18 mouse cellular contexts compared by ENCODE assay signal in genomic region chr5:24741172-24741885, GRCm38 (mm10). TPM values are rescaled to one million over a fixed set of nuclear protein-coding genes. Genes with fewer than 3 reads are reported as not detected.
A peak's percentile ranks its signal among the peaks of the same experiment; 100 is the strongest.
DNase-seq lines count a peak whose midpoint lies in the region; ATAC-seq and TF ChIP-seq lines count a peak whose summit lies in the region.
"Had no signal": no experiment of that assay in that cellular context is flagged by ENCODE, and none has a peak within 500 bp of the region (broad histone marks: within the 10 kb centered on the region; RNA-seq: fewer than 3 reads in every experiment).

No protein-coding gene starts in this region.

- DNase-seq in heart, adult 2 months: no peak
- DNase-seq in lung, embryonic 14.5 days: peak; percentile 73
- DNase-seq in lung, adult 18-20 months: no peak
- DNase-seq in limb, embryonic 14.5 days (ENCODE audit: low spot score): peak; percentile 69
- no peak for DNase-seq in c-Kit-positive CD71-positive TER-119-positive erythroid progenitor cells, embryonic 14.5 days (ENCODE audit: low spot score)
- DNase-seq: cerebellum, postnatal 10 days; gastrocnemius, postnatal 10 days; kidney, adult 2 months; layer of hippocampus, postnatal 36 days; liver, embryonic 13.5 days; right cerebral cortex, postnatal 4 days had no signal

- no peaks in the 10 kb centered on the region for H3K27me3 ChIP-seq in heart, embryonic 11.5 days (ENCODE audit: control insufficient read depth, insufficient read depth, low read length)
- H3K27me3 ChIP-seq in heart, adult 2 months (ENCODE audit: control insufficient read depth, insufficient read depth, low read length): no peaks in the 10 kb centered on the region
- H3K27me3 ChIP-seq in lung, embryonic 14.5 days (ENCODE audit: insufficient read depth, low read length): no peaks in the 10 kb centered on the region
- no peaks in the 10 kb centered on the region for H3K27me3 ChIP-seq in embryonic facial prominence, embryonic 13.5 days
- no peaks in the 10 kb centered on the region for H3K27me3 ChIP-seq in limb, embryonic 14.5 days (ENCODE audit: control insufficient read depth, insufficient read depth, low read length)
- H3K27me3 ChIP-seq in liver, embryonic 12.5 days (replicated peaks): no peaks in the 10 kb centered on the region
- H3K27me3 ChIP-seq: liver, embryonic 13.5 days; neural tube, embryonic 12.5 days had no signal

- 61% methylated on average over 15 of the region's 15 CpGs for WGBS in heart, embryonic 11.5 days (ENCODE audit: insufficient replicate concordance)
- 81% methylated on average over 15 of the region's 15 CpGs for WGBS in heart, adult 2 months
- 44% methylated on average over 15 of the region's 15 CpGs for WGBS in lung, embryonic 14.5 days
- WGBS in embryonic facial prominence, embryonic 13.5 days: 19% methylated on average over 15 of the region's 15 CpGs
- 11% methylated on average over 15 of the region's 15 CpGs for WGBS in limb, embryonic 14.5 days
- WGBS in liver, embryonic 12.5 days (ENCODE audit: insufficient replicate concordance): 73% methylated on average over 15 of the region's 15 CpGs

- no peak overlapping the region for H3K4me2 ChIP-seq in heart, embryonic 11.5 days
- H3K4me2 ChIP-seq in lung, embryonic 14.5 days: no peak overlapping the region
- peak overlapping the region; percentile 7; the same call in 1 of the 2 replicates for H3K4me2 ChIP-seq in embryonic facial prominence, embryonic 13.5 days
- no peak overlapping the region for H3K4me2 ChIP-seq in limb, embryonic 14.5 days (replicated peaks; ENCODE audit: low read depth, low read length, severe bottlenecking)
- no peak overlapping the region for H3K4me2 ChIP-seq in liver, embryonic 12.5 days
- H3K4me2 ChIP-seq: liver, embryonic 13.5 days; neural tube, embryonic 12.5 days had no signal

- no peaks in the 10 kb centered on the region for H3K79me2 ChIP-seq in heart, adult 2 months (replicated peaks; ENCODE audit: control insufficient read depth, insufficient read depth, low read length)

- no peak overlapping the region for H3K9ac ChIP-seq in heart, embryonic 11.5 days (ENCODE audit: low read depth, low read length)
- no peak overlapping the region for H3K9ac ChIP-seq in heart, adult 2 months (ENCODE audit: low read depth, low read length)
- no peak overlapping the region for H3K9ac ChIP-seq in lung, embryonic 14.5 days
- H3K9ac ChIP-seq in embryonic facial prominence, embryonic 13.5 days: peak overlapping the region; percentile 17; the same call in 1 of the 2 replicates
- no peak overlapping the region for H3K9ac ChIP-seq in limb, embryonic 14.5 days (ENCODE audit: low read depth, low read length, severe bottlenecking)
- no peak overlapping the region for H3K9ac ChIP-seq in liver, embryonic 12.5 days
- H3K9ac ChIP-seq: liver, embryonic 13.5 days; neural tube, embryonic 12.5 days had no signal

- H3K4me3 ChIP-seq in heart, embryonic 11.5 days (ENCODE audit: low read depth, low read length): no peak overlapping the region
- H3K4me3 ChIP-seq in heart, adult 2 months: no peak overlapping the region
- H3K4me3 ChIP-seq in lung, embryonic 14.5 days (ENCODE audit: low read depth, low read length): no peak overlapping the region
- H3K4me3 ChIP-seq in embryonic facial prominence, embryonic 13.5 days: no peak overlapping the region
- H3K4me3 ChIP-seq in limb, embryonic 14.5 days (replicated peaks; ENCODE audit: low read length): no peak overlapping the region
- no peak overlapping the region for H3K4me3 ChIP-seq in liver, embryonic 12.5 days
- H3K4me3 ChIP-seq: liver, embryonic 13.5 days; neural tube, embryonic 12.5 days had no signal

- no peak for TF ChIP-seq CTCF in heart, adult 2 months (IDR thresholded peaks at IDR 0.05)
- no peak for TF ChIP-seq CTCF in lung, embryonic 14.5 days (IDR thresholded peaks at IDR 0.05; ENCODE audit: low read depth)

- intact Hi-C loops in heart, adult 2 months (cut with DNase I): no loop called here

- no peak overlapping the region for H3K27ac ChIP-seq in heart, embryonic 11.5 days (ENCODE audit: low read depth, low read length)
- no peak overlapping the region for H3K27ac ChIP-seq in heart, adult 2 months
- peak overlapping the region; percentile 58; the same call in 1 of the 2 replicates for H3K27ac ChIP-seq in lung, embryonic 14.5 days (ENCODE audit: low read depth)
- peak overlapping the region; percentile 82 for H3K27ac ChIP-seq in embryonic facial prominence, embryonic 13.5 days
- peak overlapping the region; percentile 82 for H3K27ac ChIP-seq in limb, embryonic 14.5 days (replicated peaks; ENCODE audit: low read depth, low read length)
- H3K27ac ChIP-seq in liver, embryonic 12.5 days: no peak overlapping the region
- H3K27ac ChIP-seq: liver, embryonic 13.5 days; neural tube, embryonic 12.5 days had no signal

- TF ChIP-seq EP300 in heart, adult 2 months (IDR thresholded peaks at IDR 0.05; ENCODE audit: insufficient read depth, low read depth, low read length): no peak

- no peaks in the 10 kb centered on the region for H3K9me3 ChIP-seq in heart, embryonic 11.5 days (replicated peaks; ENCODE audit: control insufficient read depth, low read length)
- no peaks in the 10 kb centered on the region for H3K9me3 ChIP-seq in lung, embryonic 14.5 days (ENCODE audit: low read depth, low read length)
- no peaks in the 10 kb centered on the region for H3K9me3 ChIP-seq in embryonic facial prominence, embryonic 13.5 days
- H3K9me3 ChIP-seq in limb, embryonic 14.5 days (ENCODE audit: control insufficient read depth, low read length): no peaks in the 10 kb centered on the region
- H3K9me3 ChIP-seq in liver, embryonic 12.5 days (replicated peaks): no peaks in the 10 kb centered on the region
- H3K9me3 ChIP-seq: liver, embryonic 13.5 days; neural tube, embryonic 12.5 days had no signal

- H3K36me3 ChIP-seq in heart, embryonic 11.5 days (ENCODE audit: control insufficient read depth, insufficient read depth, low read length): no peaks in the 10 kb centered on the region
- H3K36me3 ChIP-seq in heart, adult 2 months (ENCODE audit: control insufficient read depth, insufficient read depth, low read length): no peaks in the 10 kb centered on the region
- no peaks in the 10 kb centered on the region for H3K36me3 ChIP-seq in lung, embryonic 14.5 days (ENCODE audit: insufficient read depth)
- 0 out of 2 replicates have a peak, but pooled peaks cover 4% of the 10 kb centered on the region for H3K36me3 ChIP-seq in embryonic facial prominence, embryonic 13.5 days
- H3K36me3 ChIP-seq in limb, embryonic 14.5 days (ENCODE audit: control insufficient read depth, insufficient read depth, low read length): no peaks in the 10 kb centered on the region
- no peaks in the 10 kb centered on the region for H3K36me3 ChIP-seq in liver, embryonic 12.5 days
- H3K36me3 ChIP-seq: liver, embryonic 13.5 days; neural tube, embryonic 12.5 days had no signal

- ATAC-seq in heart, embryonic 11.5 days (replicated peaks; ENCODE audit: insufficient number of reproducible peaks, low FRiP score, low TSS enrichment): 0 out of 2 replicates have a peak, but pooled peaks have one; percentile 52
- peak; percentile 72 for ATAC-seq in lung, embryonic 14.5 days (ENCODE audit: insufficient read depth)
- peak; percentile 78 for ATAC-seq in embryonic facial prominence, embryonic 13.5 days (ENCODE audit: insufficient number of reproducible peaks, insufficient read depth, low FRiP score, low TSS enrichment, low read depth)
- ATAC-seq in limb, embryonic 14.5 days (ENCODE audit: low FRiP score, low read depth): peak; percentile 91
- no peak for ATAC-seq in liver, embryonic 12.5 days

- H3K4me1 ChIP-seq in heart, embryonic 11.5 days (ENCODE audit: control insufficient read depth, insufficient read depth, low read length): peaks cover 18% of the 10 kb centered on the region
- peaks cover 8% of the 10 kb centered on the region for H3K4me1 ChIP-seq in heart, adult 2 months (ENCODE audit: control insufficient read depth, insufficient read depth, low read length)
- H3K4me1 ChIP-seq in lung, embryonic 14.5 days (ENCODE audit: insufficient read depth): no peaks in the 10 kb centered on the region
- H3K4me1 ChIP-seq in embryonic facial prominence, embryonic 13.5 days: peaks cover 23% of the 10 kb centered on the region
- peaks cover 17% of the 10 kb centered on the region for H3K4me1 ChIP-seq in limb, embryonic 14.5 days (ENCODE audit: control insufficient read depth, insufficient read depth, low read length)
- H3K4me1 ChIP-seq in liver, embryonic 12.5 days: peaks cover 23% of the 10 kb centered on the region
- H3K4me1 ChIP-seq: neural tube, embryonic 12.5 days had no signal

- no peak for TF ChIP-seq POLR2A in heart, adult 2 months (IDR thresholded peaks at IDR 0.05; ENCODE audit: insufficient read depth, low read depth, low read length)
- TF ChIP-seq POLR2A in limb, embryonic 14.5 days (IDR thresholded peaks at IDR 0.05; ENCODE audit: borderline replicate concordance, extremely low read depth, insufficient read depth, insufficient read length): no peak

RNA-seq across cellular contexts. Expression of gene Wdr86, which starts 10.8 kb away (rescaled TPM):
- polyA plus RNA-seq in heart, embryonic 11.5 days (2014; fragmentation: Nextera tagmentation; extraction: Ambion mirVana): 11.5 and 13.6 TPM in 2 replicates
- total RNA-seq in heart, adult 2 months (2021): 1 to 10 TPM in 1 of 2 experiments, under 1 TPM in 1; 0.43 to 1.0 TPM
- polyA plus RNA-seq in heart, adult 2 months (2012; rRNA removed): 0.73 and 1.4 TPM in 2 replicates
- 39.7 and 43.9 TPM in 2 replicates for polyA plus RNA-seq in lung, embryonic 14.5 days (2014; fragmentation: Nextera tagmentation; extraction: Ambion mirVana)
- polyA plus RNA-seq in embryonic facial prominence, embryonic 13.5 days (2015; fragmentation: Nextera tagmentation; extraction: Ambion mirVana): 73.1 and 77.5 TPM in 2 replicates
- 37.5 and 59.4 TPM in 2 replicates for polyA plus RNA-seq in limb, embryonic 14.5 days (2012; rRNA removed)
- polyA plus RNA-seq in limb, embryonic 14.5 days (2014; fragmentation: Nextera tagmentation; extraction: Ambion mirVana): 25.4 and 32.0 TPM in 2 replicates
- 3.5 and 3.9 TPM in 2 replicates for polyA plus RNA-seq in liver, embryonic 12.5 days (2016; fragmentation: Nextera tagmentation; extraction: Ambion mirVana)
- total RNA-seq: megakaryocyte-erythroid progenitor cell, adult 5-6 weeks had no signal

RNA-seq across cellular contexts. Expression of gene Crygn, which starts 16.5 kb away (rescaled TPM):
- polyA plus RNA-seq in heart, embryonic 11.5 days (2014; fragmentation: Nextera tagmentation; extraction: Ambion mirVana): 2.8 and 3.5 TPM in 2 replicates
- total RNA-seq in heart, adult 2 months (2021): not detected
- not detected in 2 replicates for polyA plus RNA-seq in heart, adult 2 months (2012; rRNA removed)
- 1.8 and 2.3 TPM in 2 replicates for polyA plus RNA-seq in lung, embryonic 14.5 days (2014; fragmentation: Nextera tagmentation; extraction: Ambion mirVana)
- 1.1 and 2.8 TPM in 2 replicates for polyA plus RNA-seq in embryonic facial prominence, embryonic 13.5 days (2015; fragmentation: Nextera tagmentation; extraction: Ambion mirVana)
- polyA plus RNA-seq in limb, embryonic 14.5 days (2012; rRNA removed): 0.09 TPM in 1 of 2 replicates, not detected in the other
- polyA plus RNA-seq in limb, embryonic 14.5 days (2014; fragmentation: Nextera tagmentation; extraction: Ambion mirVana): 1.0 and 2.3 TPM in 2 replicates
- 0.71 TPM in 1 of 2 replicates, not detected in the other for polyA plus RNA-seq in liver, embryonic 12.5 days (2016; fragmentation: Nextera tagmentation; extraction: Ambion mirVana)
- total RNA-seq: gastrocnemius, postnatal 10 days; megakaryocyte-erythroid progenitor cell, adult 5-6 weeks had no signal
- polyA plus RNA-seq: brain, embryonic 14.5 days; testis, adult 2 months had no signal

RNA-seq across cellular contexts. Expression of gene Nub1, which starts 56.0 kb away (rescaled TPM):
- polyA plus RNA-seq in heart, embryonic 11.5 days (2014; fragmentation: Nextera tagmentation; extraction: Ambion mirVana): 28.2 and 30.7 TPM in 2 replicates
- 10 to 100 TPM; 32.2 to 39.9 TPM for total RNA-seq in heart, adult 2 months (2021)
- polyA plus RNA-seq in heart, adult 2 months (2012; rRNA removed): 26.3 and 32.8 TPM in 2 replicates
- 31.6 and 34.1 TPM in 2 replicates for polyA plus RNA-seq in lung, embryonic 14.5 days (2014; fragmentation: Nextera tagmentation; extraction: Ambion mirVana)
- 30.8 and 33.6 TPM in 2 replicates for polyA plus RNA-seq in embryonic facial prominence, embryonic 13.5 days (2015; fragmentation: Nextera tagmentation; extraction: Ambion mirVana)
- polyA plus RNA-seq in limb, embryonic 14.5 days (2012; rRNA removed): 37.1 and 39.4 TPM in 2 replicates
- polyA plus RNA-seq in limb, embryonic 14.5 days (2014; fragmentation: Nextera tagmentation; extraction: Ambion mirVana): 33.4 and 35.1 TPM in 2 replicates
- polyA plus RNA-seq in liver, embryonic 12.5 days (2016; fragmentation: Nextera tagmentation; extraction: Ambion mirVana): 16.9 and 17.5 TPM in 2 replicates

Comparison
In these comparisons a context has a peak if more than half of its experiments do, and no peak if none do; other contexts are left out.
1. DNase-seq: peak in lung, embryonic 14.5 days (single experiment) and limb, embryonic 14.5 days (single experiment); none in heart, adult 2 months (0 of 2), lung, adult 18-20 months (0 of 2) and c-Kit-positive CD71-positive TER-119-positive erythroid progenitor cells, embryonic 14.5 days (single experiment).
2. H3K27ac ChIP-seq: peak in lung, embryonic 14.5 days (single experiment), embryonic facial prominence, embryonic 13.5 days (single experiment) and limb, embryonic 14.5 days (single experiment); none in heart, embryonic 11.5 days (single experiment), heart, adult 2 months (single experiment) and liver, embryonic 12.5 days (single experiment).